Mouse (Mus musculus): ENCODE results near the gene Psmg4. TPM values are rescaled to one million over a fixed set of nuclear protein-coding genes. Genes with fewer than 3 reads are reported as not detected.

Psmg4 gene
- polyA plus RNA-seq, 1 experiment from 2014 or later, result 117 TPM

DNA sequence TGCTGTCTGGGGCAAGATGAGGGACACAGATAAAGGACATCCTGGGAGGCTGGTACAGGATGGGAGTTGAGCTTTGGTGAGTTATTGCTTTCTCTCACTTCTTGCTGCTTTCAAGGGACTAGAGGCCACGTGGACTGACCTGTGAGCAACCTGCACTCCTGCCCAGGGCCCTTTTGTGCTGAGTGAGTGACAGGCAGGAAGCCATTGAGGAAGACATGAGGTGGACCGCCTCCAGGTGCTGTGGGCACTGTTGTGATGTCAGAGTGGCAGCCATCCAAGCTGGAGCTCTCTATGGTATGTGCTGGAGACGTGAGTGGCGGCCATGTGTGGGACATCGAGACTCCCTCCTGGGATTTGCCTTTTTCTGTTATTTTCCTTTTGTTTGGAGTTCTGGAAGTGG lies 18.9 kb downstream of the Psmg4 start:
- Histone ChIP-seq H3K36me3 (ENCODE audit: insufficient read depth, low read length) (peaks cover 12% of the 10 kb centered on the region; the same call in 1 of the 2 replicates), H3K4me3 (replicated peaks; ENCODE audit: low read depth, low read length) (no peak overlapping the region), H3K27ac (no peak overlapping the region), H3K4me1 (replicated peaks; ENCODE audit: insufficient read depth, low read length) (no peaks in the 10 kb centered on the region), H3K9me3 (replicated peaks; ENCODE audit: low read length) (no peaks in the 10 kb centered on the region), H3K4me2 (ENCODE audit: low read length) (no peak overlapping the region), H3K27me3 (ENCODE audit: insufficient read depth, low read length) (no peaks in the 10 kb centered on the region), H3K9ac (ENCODE audit: low read depth, low read length) (no peak overlapping the region)
- TF ChIP-seq CTCF (IDR thresholded peaks at IDR 0.05; ENCODE audit: low read depth), result no peak
- ATAC-seq (replicated peaks; ENCODE audit: low FRiP score, low read depth) (no peak), DNase-seq (ENCODE audit: low spot score) (no peak)
- WGBS, result 79% methylated on average over 5 of the region's 5 CpGs

DNA sequence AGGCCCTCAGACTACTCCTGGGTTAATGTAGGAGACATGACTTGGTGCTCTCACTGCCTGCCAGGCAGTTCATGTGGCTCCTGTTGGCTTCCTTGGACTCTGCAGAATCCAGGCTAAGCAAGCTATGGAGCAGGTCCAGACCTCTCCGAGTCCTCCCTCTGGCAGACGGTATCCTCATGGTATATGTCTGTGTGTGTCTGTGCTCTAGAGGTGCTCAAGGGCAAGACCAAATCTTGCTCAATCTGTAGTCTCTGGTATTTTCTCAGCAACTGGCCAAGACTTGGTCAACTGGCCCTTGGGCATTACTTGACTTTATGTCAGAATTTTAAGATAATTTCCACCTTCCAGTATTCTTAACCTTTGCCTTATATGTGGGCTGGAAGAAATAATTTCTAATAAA lies 22.6 kb downstream of the Psmg4 start:
- ATAC-seq (replicated peaks; ENCODE audit: low FRiP score, low read depth) (no peak), DNase-seq (ENCODE audit: low spot score) (no peak)
- Histone ChIP-seq H3K27ac (no peak overlapping the region), H3K4me3 (replicated peaks; ENCODE audit: low read depth, low read length) (no peak overlapping the region), H3K36me3 (ENCODE audit: insufficient read depth, low read length) (peaks cover 9% of the 10 kb centered on the region; the same call in 1 of the 2 replicates), H3K9ac (ENCODE audit: low read depth, low read length) (no peak overlapping the region), H3K4me1 (replicated peaks; ENCODE audit: insufficient read depth, low read length) (no peaks in the 10 kb centered on the region), H3K27me3 (ENCODE audit: insufficient read depth, low read length) (no peaks in the 10 kb centered on the region), H3K4me2 (ENCODE audit: low read length) (no peak overlapping the region), H3K9me3 (replicated peaks; ENCODE audit: low read length) (no peaks in the 10 kb centered on the region)
- TF ChIP-seq CTCF (IDR thresholded peaks at IDR 0.05; ENCODE audit: low read depth), result no peak
- WGBS, result 81% methylated on average over 2 of the region's 2 CpGs

DNA sequence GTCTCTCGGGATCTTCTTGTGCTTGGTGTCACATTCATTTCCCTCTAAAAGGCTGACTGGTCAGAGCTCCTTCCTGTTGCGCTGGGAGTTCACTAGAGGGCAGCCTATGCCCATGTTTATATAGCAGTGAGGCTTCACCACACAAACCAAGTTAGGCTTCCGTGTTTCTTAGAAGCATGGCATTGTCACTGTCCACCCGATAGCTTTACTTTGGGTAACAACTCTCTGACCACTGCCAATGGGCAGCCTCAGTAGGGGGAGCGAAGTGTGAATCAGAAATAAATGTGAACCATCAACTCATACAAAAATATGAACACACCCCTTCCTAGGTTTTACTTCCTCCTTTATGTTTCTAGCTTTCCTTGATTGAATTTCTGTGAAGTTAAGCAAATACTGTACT lies 24.8 kb downstream of the Psmg4 start:
- H3K9ac ChIP-seq (ENCODE audit: low read depth, low read length), result no peak overlapping the region
- ATAC-seq (replicated peaks; ENCODE audit: low FRiP score, low read depth) (peak; percentile 34), DNase-seq (ENCODE audit: low spot score) (peak; percentile 94)
- no peaks in the 10 kb centered on the region for H3K27me3 ChIP-seq (ENCODE audit: insufficient read depth, low read length)
- H3K4me2 ChIP-seq (ENCODE audit: low read length), result no peak overlapping the region
- H3K9me3 ChIP-seq (replicated peaks; ENCODE audit: low read length), result no peaks in the 10 kb centered on the region
- no peaks in the 10 kb centered on the region for H3K4me1 ChIP-seq (replicated peaks; ENCODE audit: insufficient read depth, low read length)
- no peak overlapping the region for H3K4me3 ChIP-seq (replicated peaks; ENCODE audit: low read depth, low read length)
- 12% methylated on average over 5 of the region's 5 CpGs for WGBS
- H3K27ac ChIP-seq, result no peak overlapping the region
- TF ChIP-seq CTCF (IDR thresholded peaks at IDR 0.05; ENCODE audit: low read depth), result peak; percentile 91
- 0 out of 2 replicates have a peak, but pooled peaks cover 2% of the 10 kb centered on the region for H3K36me3 ChIP-seq (ENCODE audit: insufficient read depth, low read length)

DNA sequence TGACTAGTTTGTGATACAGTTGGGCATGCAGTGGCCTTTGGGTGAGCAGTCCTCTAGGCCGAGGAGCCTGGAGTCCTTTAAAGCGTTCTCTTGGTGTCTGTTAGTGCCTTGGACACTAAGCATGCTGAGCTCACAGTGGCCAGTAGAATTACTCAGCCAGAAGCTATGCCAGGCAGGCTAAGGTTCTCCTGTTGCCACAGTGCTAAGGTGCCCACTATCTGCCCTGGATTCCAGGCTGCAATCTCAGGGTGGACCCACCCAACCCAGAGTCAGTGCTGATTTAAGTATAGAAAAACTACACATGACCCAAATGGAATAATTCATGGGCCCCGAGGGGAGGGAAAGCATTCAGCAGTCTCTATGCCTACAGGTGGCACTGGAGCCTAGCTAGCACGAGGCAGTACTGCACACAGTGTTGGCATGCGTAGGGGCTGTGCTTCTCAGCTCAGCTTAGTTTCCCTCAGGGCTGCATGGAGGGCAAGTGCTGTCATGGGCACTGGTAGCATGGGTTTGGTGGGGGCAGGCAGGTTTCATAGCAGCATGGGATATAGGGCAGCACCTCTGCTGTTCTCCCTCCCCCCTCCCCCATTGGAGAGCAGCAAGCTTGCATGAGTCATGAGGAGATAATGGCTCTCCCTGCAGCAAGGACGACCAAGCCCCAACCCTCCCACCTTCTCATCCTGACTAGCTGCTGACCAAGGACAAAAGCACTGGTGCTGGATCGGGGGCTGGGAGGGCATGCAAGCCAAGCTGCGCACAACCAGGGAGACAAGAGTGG lies 29.8 kb downstream of the Psmg4 start:
- ATAC-seq (replicated peaks; ENCODE audit: low FRiP score, low read depth), result peak; percentile 76
- H3K4me3 ChIP-seq (replicated peaks; ENCODE audit: low read depth, low read length), result no peak overlapping the region
- H3K9me3 ChIP-seq (replicated peaks; ENCODE audit: low read length), result no peaks in the 10 kb centered on the region
- no peak for DNase-seq (ENCODE audit: low spot score)
- H3K27me3 ChIP-seq (ENCODE audit: insufficient read depth, low read length), result no peaks in the 10 kb centered on the region
- no peak overlapping the region for H3K27ac ChIP-seq
- H3K36me3 ChIP-seq (ENCODE audit: insufficient read depth, low read length), result 0 out of 2 replicates have a peak, but pooled peaks cover 3% of the 10 kb centered on the region
- H3K9ac ChIP-seq (ENCODE audit: low read depth, low read length), result no peak overlapping the region
- peak; percentile 63 for TF ChIP-seq CTCF (IDR thresholded peaks at IDR 0.05; ENCODE audit: low read depth)
- 66% methylated on average over 8 of the region's 8 CpGs for WGBS
- no peaks in the 10 kb centered on the region for H3K4me1 ChIP-seq (replicated peaks; ENCODE audit: insufficient read depth, low read length)
- H3K4me2 ChIP-seq (ENCODE audit: low read length), result no peak overlapping the region

DNA sequence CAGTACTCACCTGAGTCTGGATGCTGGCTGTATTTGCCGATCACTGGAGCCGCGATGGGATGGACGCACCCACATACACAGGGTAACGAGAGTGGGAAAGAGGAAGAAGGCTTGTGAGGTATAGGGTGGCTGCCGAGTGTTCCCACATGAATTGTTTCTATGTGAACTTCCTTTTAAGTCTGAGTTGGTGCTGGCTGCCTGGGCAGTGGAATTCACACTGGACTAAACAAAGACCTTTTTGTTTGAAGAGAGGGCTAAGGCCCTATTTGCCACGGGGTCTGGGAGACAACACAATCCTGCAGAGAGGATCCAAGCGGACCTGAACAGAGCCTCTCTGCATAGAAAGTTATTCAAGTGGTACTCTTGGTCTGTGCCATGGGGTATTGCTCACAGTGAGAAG lies 30.6 kb downstream of the Psmg4 start:
- Histone ChIP-seq H3K27ac (no peak overlapping the region), H3K4me1 (replicated peaks; ENCODE audit: insufficient read depth, low read length) (no peaks in the 10 kb centered on the region), H3K4me2 (ENCODE audit: low read length) (no peak overlapping the region), H3K4me3 (replicated peaks; ENCODE audit: low read depth, low read length) (no peak overlapping the region), H3K36me3 (ENCODE audit: insufficient read depth, low read length) (0 out of 2 replicates have a peak, but pooled peaks cover 3% of the 10 kb centered on the region), H3K9me3 (replicated peaks; ENCODE audit: low read length) (no peaks in the 10 kb centered on the region), H3K27me3 (ENCODE audit: insufficient read depth, low read length) (no peaks in the 10 kb centered on the region), H3K9ac (ENCODE audit: low read depth, low read length) (no peak overlapping the region)
- no peak for ATAC-seq (replicated peaks; ENCODE audit: low FRiP score, low read depth)
- DNase-seq (ENCODE audit: low spot score), result no peak
- no peak for TF ChIP-seq CTCF (IDR thresholded peaks at IDR 0.05; ENCODE audit: low read depth)
- 71% methylated on average over 8 of the region's 8 CpGs for WGBS

DNA sequence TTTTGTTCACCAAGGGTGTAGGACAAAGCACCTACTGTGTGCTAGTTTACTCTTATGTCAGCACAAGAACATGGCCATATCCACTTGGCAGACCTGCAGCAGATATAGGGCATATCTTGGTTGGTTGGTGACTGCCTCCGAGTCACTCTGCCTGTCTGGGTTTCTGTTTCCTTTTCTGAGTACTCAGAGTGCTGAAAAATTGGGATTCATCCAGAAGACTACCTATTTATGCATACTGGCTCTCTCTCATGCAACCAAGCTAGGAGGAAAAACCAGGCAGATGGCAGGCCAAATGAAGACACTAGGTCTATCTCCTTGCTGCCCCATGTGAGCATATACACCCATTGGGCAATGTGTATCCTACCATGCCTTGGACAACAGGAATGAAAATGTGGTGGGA lies 32.9 kb downstream of the Psmg4 start:
- no peak for TF ChIP-seq CTCF (IDR thresholded peaks at IDR 0.05; ENCODE audit: low read depth)
- DNase-seq (ENCODE audit: low spot score), result no peak
- H3K4me1 ChIP-seq (replicated peaks; ENCODE audit: insufficient read depth, low read length), result no peaks in the 10 kb centered on the region
- H3K9ac ChIP-seq (ENCODE audit: low read depth, low read length), result no peak overlapping the region
- no peak overlapping the region for H3K27ac ChIP-seq
- H3K9me3 ChIP-seq (replicated peaks; ENCODE audit: low read length), result no peaks in the 10 kb centered on the region
- H3K4me3 ChIP-seq (replicated peaks; ENCODE audit: low read depth, low read length), result no peak overlapping the region
- H3K27me3 ChIP-seq (ENCODE audit: insufficient read depth, low read length), result no peaks in the 10 kb centered on the region
- no peak for ATAC-seq (replicated peaks; ENCODE audit: low FRiP score, low read depth)
- H3K36me3 ChIP-seq (ENCODE audit: insufficient read depth, low read length), result 0 out of 2 replicates have a peak, but pooled peaks cover 3% of the 10 kb centered on the region
- 93% methylated on average over 1 of the region's 1 CpGs for WGBS
- no peak overlapping the region for H3K4me2 ChIP-seq (ENCODE audit: low read length)
